Mouse (Mus musculus) embryonic facial prominence, embryonic 13.5 days (tissue): ENCODE results near the gene Ulk1. TPM values are rescaled to one million over a fixed set of nuclear protein-coding genes. Genes with fewer than 3 reads are reported as not detected.

Experiments
- ATAC-seq: fragments of 200-750 bp; cut with Nextera tagmentation; 2 replicates; pipeline ENCODE4 v1.8.0; 2017; ENCODE audit warnings: low read depth; ENCODE audit not compliant: insufficient number of reproducible peaks, insufficient read depth, low FRiP score, low TSS enrichment
- H3K27ac ChIP-seq: fragments of 300-500 bp; sonication (generic); 2 replicates; pipeline ENCODE4 v1.5.1; 2015; ENCODE audit warnings: moderate library complexity, mild to moderate bottlenecking, inconsistent platforms
- H3K27me3 ChIP-seq: fragments of 300-500 bp; sonication (generic); 2 replicates; pipeline ENCODE4 v1.6.1; 2015; ENCODE audit warnings: mild to moderate bottlenecking, inconsistent platforms
- H3K36me3 ChIP-seq: fragments of 300-500 bp; sonication (generic); 2 replicates; pipeline ENCODE4 v1.6.1; 2015; ENCODE audit warnings: mild to moderate bottlenecking, inconsistent platforms
- H3K4me1 ChIP-seq: fragments of 300-500 bp; sonication (generic); 2 replicates; pipeline ENCODE4 v1.6.1; 2015; ENCODE audit warnings: inconsistent platforms
- H3K4me2 ChIP-seq: fragments of 300-500 bp; sonication (generic); 2 replicates; pipeline ENCODE4 v1.6.1; 2015; ENCODE audit warnings: moderate library complexity, mild to moderate bottlenecking, inconsistent platforms
- H3K4me3 ChIP-seq: fragments of 300-500 bp; sonication (generic); 2 replicates; pipeline ENCODE4 v1.5.1; 2015; ENCODE audit warnings: mild to moderate bottlenecking, inconsistent platforms
- H3K9ac ChIP-seq: fragments of 300-500 bp; sonication (generic); 2 replicates; pipeline ENCODE4 v1.6.1; 2015; ENCODE audit warnings: mild to moderate bottlenecking, inconsistent platforms
- H3K9me3 ChIP-seq: fragments of 300-500 bp; sonication (generic); 2 replicates; pipeline ENCODE4 v1.6.1; 2016; ENCODE audit warnings: inconsistent platforms
- WGBS: fragments of 180-500 bp; shearing (Covaris S2); methylation state at CpG from one replicate; pipeline ENCODE4 v1.1.7; 2015; ENCODE audit warnings: mixed read lengths; 5-methylcytosine and 5-hydroxymethylcytosine counted together
- polyA plus RNA-seq: library from polyadenylated mRNA; unstranded; fragments of >200 nt; fragmentation: Nextera tagmentation; extraction: Ambion mirVana; gene quantifications from 2 replicates; pipeline ENCODE4 v1.2.1, GENCODE M21; 2015

The Ulk1 gene
- polyA plus RNA-seq, 1 experiment from 2014 or later = 21.9 TPM

- Histone ChIP-seq H3K4me3 (no peak overlapping the region), H3K9ac (no peak overlapping the region), H3K4me1 (no peaks in the 10 kb centered on the region), H3K27ac (no peak overlapping the region), H3K9me3 (no peaks in the 10 kb centered on the region), H3K4me2 (no peak overlapping the region), H3K36me3 (peaks cover 83% of the 10 kb centered on the region), H3K27me3 (no peaks in the 10 kb centered on the region)
- no peak for ATAC-seq
- WGBS = 100% methylated on average over 1 of the region's 1 CpGs
Observed at GRCm38 (mm10) chr5:110735606-110736005, 74.3 kb downstream of the Ulk1 start.

Other genes with a start within 250 kb of the Ulk1 start
- gene Noc4l, start 156.7 kb downstream of the Ulk1 start, polyA plus RNA-seq = 44.9 and 58.3 TPM in 2 replicates
- 27.1 and 32.0 TPM in 2 replicates for gene Ddx51, start 156.6 kb downstream of the Ulk1 start, polyA plus RNA-seq
- 41.4 and 49.8 TPM in 2 replicates for gene Ep400, start 39.4 kb downstream of the Ulk1 start, polyA plus RNA-seq
- gene Pus1, start 29.4 kb downstream of the Ulk1 start, polyA plus RNA-seq = 32.4 and 34.4 TPM in 2 replicates
- 28.7 and 29.8 TPM in 2 replicates for gene Hscb, start 29.7 kb upstream of the Ulk1 start, polyA plus RNA-seq
- 26.0 and 28.5 TPM in 2 replicates for gene Chek2, start 29.9 kb upstream of the Ulk1 start, polyA plus RNA-seq
- 17.6 and 18.0 TPM in 2 replicates for gene Ttc28, start 69.7 kb upstream of the Ulk1 start, polyA plus RNA-seq